Mouse (Mus musculus) ovary, adult 2 months (tissue): ENCODE data around the gene Zfp692. TPM values are rescaled to one million over a fixed set of nuclear protein-coding genes. Genes with fewer than 3 reads are reported as not detected.

Experiments used
- polyA plus RNA-seq: library from polyadenylated mRNA; depleted of rRNA; stranded (reverse); fragments of >200 nt; gene quantifications from 2 replicates; pipeline ENCODE4 v1.2.3, GENCODE M21; 2012; rRNA removed

Gene Zfp692
- 40.8 and 41.4 TPM in 2 replicates for polyA plus RNA-seq

DNA sequence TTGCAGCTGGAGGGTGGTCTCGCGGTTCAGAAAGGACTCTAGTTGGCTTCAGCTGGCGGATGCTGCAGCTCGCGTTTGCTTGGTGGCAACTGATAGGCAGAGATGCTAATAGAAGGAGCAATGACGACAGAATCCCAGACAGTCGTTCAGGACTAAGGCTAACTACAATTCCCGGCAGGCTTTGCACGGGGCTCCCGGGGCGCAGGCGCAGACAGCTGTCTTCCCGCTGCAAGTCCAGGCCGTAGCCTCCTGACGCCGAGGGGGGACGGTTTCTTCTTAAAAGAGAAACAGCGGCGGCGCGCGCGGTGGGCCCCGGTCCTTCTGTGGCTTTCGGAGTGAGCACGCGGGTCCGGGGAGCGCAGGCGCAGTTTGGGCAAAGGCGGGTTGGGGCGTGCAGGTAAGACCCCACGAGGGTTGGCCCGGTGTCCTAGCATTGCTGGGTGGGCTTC is at the start of gene Zfp692:
TSS of gene Zfp692 (plus strand) at position 210 of the 449 bp plus-strand sequence.

DNA sequence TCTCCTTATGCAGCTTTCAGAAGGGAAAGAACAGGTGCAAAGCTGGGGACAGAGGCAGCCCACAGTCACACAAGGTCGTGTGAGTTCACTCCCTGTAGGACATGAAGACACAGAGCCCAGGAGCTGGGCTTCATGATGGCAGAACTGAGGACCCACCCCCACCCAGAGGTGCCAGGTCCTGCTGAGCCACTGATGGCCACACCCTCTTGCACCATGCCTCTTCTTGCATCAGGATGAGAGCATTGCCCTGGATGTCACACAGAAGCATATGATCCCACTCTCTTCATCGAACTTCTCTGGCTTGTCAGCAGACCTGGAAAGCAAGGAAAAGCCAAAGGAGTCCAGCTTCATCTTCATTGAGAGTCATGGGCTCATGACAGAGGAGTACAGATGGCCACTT is 32.3 kb upstream of the Zfp692 start, which contains the start of gene 4930438A08Rik:
TSS of gene 4930438A08Rik (plus strand) at position 228 of the 400 bp plus-strand sequence.

DNA sequence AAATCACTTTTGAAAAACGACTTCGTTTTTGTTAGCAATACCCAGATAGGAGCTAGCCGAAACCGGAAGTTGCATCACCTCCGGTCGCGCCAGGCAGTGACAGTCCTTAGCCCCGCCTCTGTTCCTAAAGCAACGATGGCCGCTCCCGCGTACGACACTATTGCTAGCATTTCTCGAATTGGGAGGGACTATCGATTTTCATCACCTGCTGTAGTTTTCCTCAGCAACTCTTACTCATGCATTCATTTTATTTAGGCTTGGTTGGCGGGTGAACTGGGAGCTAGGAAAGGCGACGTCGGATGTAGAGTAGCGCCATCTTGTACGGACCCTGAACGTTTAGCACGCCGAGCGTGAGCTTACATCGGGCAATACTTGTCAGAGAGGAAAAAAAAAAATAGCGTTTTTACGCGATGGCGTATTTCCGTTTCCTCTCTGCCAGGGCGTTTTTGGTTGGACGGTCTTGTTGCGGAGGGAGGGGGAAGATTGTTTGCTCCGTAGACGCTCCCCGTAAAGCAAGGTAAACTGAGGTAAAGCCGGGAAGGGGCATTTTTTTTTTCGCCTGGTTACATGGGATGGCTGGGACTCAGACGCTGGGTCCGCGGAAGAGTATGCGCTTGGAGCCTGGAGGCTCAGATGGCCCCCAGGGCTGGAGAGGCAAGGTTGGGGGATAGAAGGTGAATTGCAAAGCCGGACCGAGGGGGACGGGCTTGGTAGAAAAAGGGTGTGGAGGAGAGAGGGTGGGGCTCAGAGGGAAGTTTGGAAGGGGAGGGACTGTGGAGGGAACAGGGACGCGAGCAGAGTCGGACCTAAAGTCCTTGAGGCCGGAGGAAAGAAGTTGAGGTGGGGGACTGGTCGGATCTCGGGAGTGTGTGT is 23.6 kb downstream of the Zfp692 start, which contains the start of the genes Zfp672 and Sh3bp5l:
TSS of gene Zfp672 (minus strand) at position 64 of the 873 bp plus-strand sequence.
TSS of gene Sh3bp5l (plus strand) at position 449 of the 873 bp plus-strand sequence.

Other genes starting within 250 kb of the Zfp692 start
- 2.4 and 3.9 TPM in 2 replicates for gene Gm12248, start 213.9 kb upstream of the Zfp692 start, polyA plus RNA-seq
- 53.5 and 59.9 TPM in 2 replicates for gene Cnot8, start 202.9 kb upstream of the Zfp692 start, polyA plus RNA-seq
- gene Gemin5, start 138.5 kb upstream of the Zfp692 start, polyA plus RNA-seq, result 18.3 and 18.6 TPM in 2 replicates
- gene Mrpl22, start 135.4 kb upstream of the Zfp692 start, polyA plus RNA-seq, result 25.5 and 30.1 TPM in 2 replicates
- gene Igtp, start 107.5 kb upstream of the Zfp692 start, polyA plus RNA-seq, result 7.7 and 11.5 TPM in 2 replicates
- gene Irgm2, start 107.5 kb upstream of the Zfp692 start, polyA plus RNA-seq, result 9.3 and 12.9 TPM in 2 replicates
- 0.25 and 0.50 TPM in 2 replicates for gene 4930438A08Rik, start 32.3 kb upstream of the Zfp692 start, polyA plus RNA-seq
- 58.2 and 61.2 TPM in 2 replicates for gene Zfp672, start 23.3 kb downstream of the Zfp692 start, polyA plus RNA-seq
- gene Sh3bp5l, start 23.7 kb downstream of the Zfp692 start, polyA plus RNA-seq, result 34.0 and 37.9 TPM in 2 replicates
- gene Lypd8, start 72.0 kb downstream of the Zfp692 start, polyA plus RNA-seq, result 0.80 and 1.4 TPM in 2 replicates
- 0.42 and 1.6 TPM in 2 replicates for gene 1810065E05Rik, start 114.0 kb downstream of the Zfp692 start, polyA plus RNA-seq
- not detected in 2 replicates for gene Gm12253, start 125.5 kb downstream of the Zfp692 start, polyA plus RNA-seq
- not detected in 2 replicates for gene Lypd9, start 145.9 kb downstream of the Zfp692 start, polyA plus RNA-seq
- not detected in 2 replicates for gene Olfr30, start 155.2 kb downstream of the Zfp692 start, polyA plus RNA-seq
- gene Olfr332, start 185.5 kb downstream of the Zfp692 start, polyA plus RNA-seq, result not detected in 2 replicates
- gene Olfr331, start 195.5 kb downstream of the Zfp692 start, polyA plus RNA-seq, result 0.20 TPM in 1 of 2 replicates, not detected in the other
- gene Olfr330, start 227.8 kb downstream of the Zfp692 start, polyA plus RNA-seq, result 4.6 and 8.1 TPM in 2 replicates
- gene Olfr329-ps, start 239.4 kb downstream of the Zfp692 start, polyA plus RNA-seq, result 2.4 and 4.6 TPM in 2 replicates
- gene Olfr328, start 248.6 kb downstream of the Zfp692 start, polyA plus RNA-seq, result 0.24 and 0.40 TPM in 2 replicates